In the genomic region with DNA sequence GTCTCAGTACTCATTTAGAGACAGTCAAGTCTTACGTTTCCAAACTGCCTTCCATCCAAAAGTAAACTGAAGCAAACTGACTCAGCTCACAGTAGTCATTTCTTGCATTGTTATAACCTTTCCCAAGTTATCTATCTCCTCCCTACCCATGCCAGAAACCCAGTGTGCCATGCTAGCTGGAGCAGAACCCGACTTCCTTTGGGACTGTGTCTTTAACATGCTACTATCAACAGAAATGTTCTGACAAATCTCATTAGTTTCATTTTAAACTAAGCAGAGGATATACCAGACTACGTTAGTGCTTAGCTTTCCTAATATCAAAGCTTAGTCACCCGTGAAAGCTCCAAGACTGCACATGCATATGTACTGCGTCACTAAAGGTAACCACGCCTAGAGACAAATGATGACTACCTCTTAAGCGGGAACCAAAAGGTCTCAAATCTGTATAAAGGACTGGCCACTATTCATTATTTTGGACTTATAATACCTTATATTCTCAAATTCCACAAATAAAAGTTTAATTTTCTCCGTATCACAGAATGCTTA, we compare ENCODE assay signal across 17 mouse cellular contexts. TPM values are rescaled to one million over a fixed set of nuclear protein-coding genes. Genes with fewer than 3 reads are reported as not detected.
DNase-seq lines count a peak whose midpoint lies in the region; ATAC-seq and TF ChIP-seq lines count a peak whose summit lies in the region.
"Had no signal": no experiment of that assay in that cellular context is flagged by ENCODE, and none has a peak within 500 bp of the region (broad histone marks: within the 10 kb centered on the region; RNA-seq: fewer than 3 reads in every experiment).

No protein-coding gene starts in this region.

- H3K4me1 ChIP-seq in kidney, adult 2 months (ENCODE audit: control insufficient read depth, insufficient read depth, low read length), result peaks cover 10% of the 10 kb centered on the region; the same call in 1 of the 2 replicates
- peaks cover 7% of the 10 kb centered on the region for H3K4me1 ChIP-seq in kidney, embryonic 16.5 days (ENCODE audit: insufficient read depth, low read length)
- peaks cover 0 to 53% of the 10 kb centered on the region in 2 experiments; a peak in 2 of 4 replicates for H3K4me1 ChIP-seq in CH12.LX (ENCODE audit: control insufficient read depth in 1 of 2, insufficient read depth in 2 of 2)
- H3K4me1 ChIP-seq: stomach, embryonic 15.5 days had no signal

- H3K79me2 ChIP-seq in CH12.LX (replicated peaks; ENCODE audit: control insufficient read depth, extremely low read depth, insufficient read depth, poor library complexity, severe bottlenecking), result peaks cover 61% of the 10 kb centered on the region

- H3K27ac ChIP-seq in kidney, adult 2 months (ENCODE audit: insufficient read depth, low read depth, low read length), result no peak overlapping the region
- H3K27ac ChIP-seq in kidney, embryonic 16.5 days (ENCODE audit: low read length), result no peak overlapping the region
- H3K27ac ChIP-seq in CH12.LX (ENCODE audit: insufficient read depth, low read depth), result no peak overlapping the region
- H3K27ac ChIP-seq: forebrain, embryonic 10.5 days; liver, embryonic 13.5 days; macrophage; stomach, embryonic 15.5 days had no signal

- no peaks in the 10 kb centered on the region for H3K36me3 ChIP-seq in kidney, adult 2 months (ENCODE audit: control insufficient read depth, insufficient read depth, low read length)
- H3K36me3 ChIP-seq in kidney, embryonic 16.5 days (ENCODE audit: insufficient read depth, low read length), result no peaks in the 10 kb centered on the region
- H3K36me3 ChIP-seq in CH12.LX (replicated peaks in 1 of 2; ENCODE audit: control insufficient read depth in 1 of 2, insufficient read depth in 1 of 2, low read length in 1 of 2), result peaks cover 3 to 38% of the 10 kb centered on the region in 2 experiments
- H3K36me3 ChIP-seq: stomach, embryonic 15.5 days had no signal

- dilution Hi-C loops in CH12.LX (cut with MboI; ENCODE audit: extremely low pct_ligation_motif_present, extremely low pct_unique_long_range_greater_than_20kb, low sequenced_read_pairs), result no loop called here

- H3K9me3 ChIP-seq in kidney, embryonic 16.5 days (ENCODE audit: low read length), result no peaks in the 10 kb centered on the region
- no peaks in the 10 kb centered on the region for H3K9me3 ChIP-seq in CH12.LX (replicated peaks; ENCODE audit: low read length)
- H3K9me3 ChIP-seq: forebrain, embryonic 10.5 days; liver, embryonic 13.5 days; stomach, embryonic 15.5 days had no signal

- no peak for TF ChIP-seq CTCF in kidney, adult 2 months (conservative IDR thresholded peaks at IDR 0.05; ENCODE audit: insufficient read depth, insufficient read length, low read depth, low read length)
- no peak for TF ChIP-seq CTCF in CH12.LX (conservative IDR thresholded peaks at IDR 0.05 in 1 of 2, IDR thresholded peaks at IDR 0.05 in 1 of 2; ENCODE audit: low read depth in 2 of 2, low read length in 2 of 2)

- no peaks in the 10 kb centered on the region for H3K27me3 ChIP-seq in kidney, adult 2 months (replicated peaks; ENCODE audit: control insufficient read depth, insufficient read depth, low read length)
- no peaks in the 10 kb centered on the region for H3K27me3 ChIP-seq in kidney, embryonic 16.5 days (ENCODE audit: insufficient read depth, low read length)
- H3K27me3 ChIP-seq in CH12.LX (replicated peaks), result no peaks in the 10 kb centered on the region
- H3K27me3 ChIP-seq: liver, embryonic 13.5 days; stomach, embryonic 15.5 days had no signal

- TF ChIP-seq EP300 in CH12.LX (IDR thresholded peaks at IDR 0.05; ENCODE audit: low read length), result no peak

- in situ Hi-C loops in CH12.LX (cut with MboI; ENCODE audit: low pct_ligation_motif_present, low pct_unique_long_range_greater_than_20kb, low sequenced_read_pairs), result no loop called here

- WGBS in kidney, adult 2 months, result 71% methylated on average over 8 of the region's 8 CpGs
- 70% methylated on average over 8 of the region's 8 CpGs for WGBS in kidney, embryonic 16.5 days

- intact Hi-C loops in heart, postnatal 14 days (cut with DNase I), result no loop called here

- TF ChIP-seq POLR2A in kidney, adult 2 months (IDR thresholded peaks at IDR 0.05; ENCODE audit: low read depth, low read length), result no peak
- no peak for TF ChIP-seq POLR2A in CH12.LX (IDR thresholded peaks at IDR 0.05; ENCODE audit: low read depth, low read length)

- ATAC-seq in kidney, embryonic 16.5 days (ENCODE audit: low FRiP score, low TSS enrichment), result no peak

- no peak overlapping the region for H3K4me3 ChIP-seq in kidney, adult 2 months (ENCODE audit: insufficient read depth, low read depth, low read length)
- no peak overlapping the region for H3K4me3 ChIP-seq in kidney, embryonic 16.5 days (ENCODE audit: low read length)
- H3K4me3 ChIP-seq in CH12.LX (replicated peaks in 1 of 3; ENCODE audit: low read depth in 2 of 3, low read length in 2 of 3, poor library complexity in 1 of 3), result no peak overlapping the region
- H3K4me3 ChIP-seq: forebrain, embryonic 10.5 days; liver, embryonic 13.5 days; stomach, embryonic 15.5 days had no signal

- H3K4me2 ChIP-seq in kidney, embryonic 16.5 days (replicated peaks; ENCODE audit: low read depth, low read length), result no peak overlapping the region
- peak overlapping the region; percentile 10; the same call in 1 of the 2 replicates for H3K4me2 ChIP-seq in CH12.LX (ENCODE audit: insufficient read depth, low read depth, poor library complexity, severe bottlenecking)
- H3K4me2 ChIP-seq: liver, embryonic 13.5 days; stomach, embryonic 15.5 days had no signal

- no peak overlapping the region for H3K9ac ChIP-seq in kidney, embryonic 16.5 days (replicated peaks; ENCODE audit: low read length)
- no peak overlapping the region for H3K9ac ChIP-seq in CH12.LX (ENCODE audit: insufficient read depth, low read depth)
- H3K9ac ChIP-seq: liver, embryonic 13.5 days; stomach, embryonic 15.5 days had no signal

- DNase-seq in adrenal gland, adult 2 months, result peak; percentile 47
- DNase-seq in adrenal gland, adult 8-10 months, result no peak
- DNase-seq in kidney, adult 2 months, result peak; percentile 27
- DNase-seq in CH12.LX (ENCODE audit: extremely low read depth) (no peak), adipocyte (ENCODE audit: low spot score) (no peak)
- peak; percentile 19 to 40 for DNase-seq in heart, postnatal 14 days
- no peak for DNase-seq in urinary bladder, postnatal 10 days (ENCODE audit: low spot score)
- DNase-seq: B cell, adult 2 months; cerebellum, postnatal 36 days; kidney, postnatal 10 days; liver, embryonic 13.5 days; midbrain, embryonic 14.5 days; thymus, postnatal 25 days had no signal

- no peak for TF ChIP-seq RAD21 in CH12.LX (IDR thresholded peaks at IDR 0.05; ENCODE audit: low read depth, low read length)

TF ChIP-seq in CH12.LX, 34 proteins besides CTCF, POLR2A, EP300 and RAD21:
- peak; percentile 37; the same call in 1 of the 2 replicates for TF ChIP-seq BHLHE40 (IDR thresholded peaks at IDR 0.05; ENCODE audit: low read depth, low read length)
- TF ChIP-seq USF1 (IDR thresholded peaks at IDR 0.05; ENCODE audit: low read depth, low read length), result no peak

RNA-seq across cellular contexts. Expression of a gene that starts 8.2 kb away (rescaled TPM):
- 10 to 100 TPM; 59.1 to 80.7 TPM for total RNA-seq in adrenal gland, adult 2 months (2021)
- polyA plus RNA-seq in adrenal gland, adult 2 months (2012; rRNA removed), result 1.4 and 4.4 TPM in 2 replicates
- total RNA-seq in adrenal gland, adult 8-10 months (2022), result 100 to 1,000 TPM in 1 of 4 experiments, 10 to 100 TPM in 3; 81.8 to 138 (median 89.3) TPM
- 2.5 and 2.9 TPM in 2 replicates for polyA plus RNA-seq in kidney, adult 2 months (2012; rRNA removed)
- 84.5 and 96.5 TPM in 2 replicates for polyA plus RNA-seq in kidney, embryonic 16.5 days (2015; fragmentation: Nextera tagmentation; extraction: Ambion mirVana)
- total RNA-seq in CH12.LX (2012; rRNA removed), result 28.8 and 32.7 TPM in 2 replicates
- 29.8 and 36.9 TPM in 2 replicates for total RNA-seq in CH12.LX (2014; rRNA removed)
- polyA plus RNA-seq in CH12.LX (2012; ENCODE audit: insufficient read length, low read depth), result 24.1 and 24.3 TPM in 2 replicates
- total RNA-seq in heart, postnatal 14 days (2021), result 10 to 100 TPM; 33.4 to 34.2 TPM

Comparison
In these comparisons a context has a peak if more than half of its experiments do, and no peak if none do; other contexts are left out.
1. DNase-seq: peak in adrenal gland, adult 2 months (single experiment), kidney, adult 2 months (single experiment) and heart, postnatal 14 days (2 of 2); none in adrenal gland, adult 8-10 months (single experiment), CH12.LX (single experiment), adipocyte (single experiment) and urinary bladder, postnatal 10 days (single experiment).